Mouse (Mus musculus) liver, embryonic 16.5 days (tissue): ENCODE data around the gene Rbms2. TPM values are rescaled to one million over a fixed set of nuclear protein-coding genes. Genes with fewer than 3 reads are reported as not detected.

Source experiments
- ATAC-seq: fragments of 200-750 bp; cut with Nextera tagmentation; 2 replicates; pipeline ENCODE4 v1.8.0; 2017; ENCODE audit warnings: low read depth, mild to moderate bottlenecking, moderate number of reproducible peaks, moderate library complexity
- H3K27ac ChIP-seq: fragments of 300-500 bp; sonication (generic); 2 replicates; pipeline ENCODE4 v1.5.1; 2014; ENCODE audit warnings: mild to moderate bottlenecking, low read length
- H3K27me3 ChIP-seq: fragments of 300-500 bp; sonication (generic); 2 replicates; pipeline ENCODE4 v1.6.1; 2014; ENCODE audit warnings: low read depth, low read length, mixed read lengths; ENCODE audit not compliant: control insufficient read depth, insufficient read depth
- H3K36me3 ChIP-seq: fragments of 300-500 bp; sonication (generic); 2 replicates; pipeline ENCODE4 v1.6.1; 2014; ENCODE audit warnings: mild to moderate bottlenecking; ENCODE audit not compliant: control insufficient read depth, insufficient read depth
- H3K4me1 ChIP-seq: fragments of 300-500 bp; sonication (generic); 2 replicates; pipeline ENCODE4 v1.6.1; 2014; ENCODE audit warnings: low read depth, low read length, mixed read lengths; ENCODE audit not compliant: control insufficient read depth
- H3K4me2 ChIP-seq: fragments of 300-500 bp; sonication (generic); 2 replicates; pipeline ENCODE4 v1.6.1; 2014; ENCODE audit warnings: low read depth, low read length, mixed read lengths
- H3K4me3 ChIP-seq: fragments of 300-500 bp; sonication (generic); 2 replicates; pipeline ENCODE4 v1.5.1; 2014; ENCODE audit warnings: low read depth, mild to moderate bottlenecking, low read length
- H3K9ac ChIP-seq: fragments of 300-500 bp; sonication (generic); 2 replicates; pipeline ENCODE4 v1.6.1; 2014; ENCODE audit warnings: low read depth, low read length
- H3K9me3 ChIP-seq: fragments of 300-500 bp; sonication (generic); replicated peaks from 2 replicates; pipeline ENCODE4 v1.6.1; 2016; ENCODE audit warnings: low read length; ENCODE audit not compliant: control insufficient read depth
- WGBS: fragments of 180-500 bp; shearing (Covaris S2); extraction: QIAGEN DNeasy Blood & Tissue Kit; methylation state at CpG from one replicate; pipeline ENCODE4 v1.1.7; 2014; ENCODE audit not compliant: insufficient replicate concordance; 5-methylcytosine and 5-hydroxymethylcytosine counted together
- microRNA counts: library from miRNA; unstranded; fragments of <30 nt; microRNA quantifications from one replicate; lab custom pipeline; 2016
- microRNA-seq: library from miRNA; unstranded; fragments of <30 nt; microRNA quantifications from one replicate; pipeline ENCODE4, GENCODE M21; 2016
- polyA plus RNA-seq: library from polyadenylated mRNA; unstranded; fragments of >200 nt; fragmentation: Nextera tagmentation; extraction: Ambion mirVana; gene quantifications from 2 replicates; pipeline ENCODE4 v1.2.1, GENCODE M21; 2015

The Rbms2 gene
- polyA plus RNA-seq, 1 experiment from 2014 or later: 7.3 TPM

- Histone ChIP-seq H3K4me2 (peak within 1 kb of the TSS; percentile 94), H3K27ac (peak within 1 kb of the TSS; percentile 86), H3K36me3 (peaks cover 32% of the 10 kb centered on the region), H3K9ac (peak within 1 kb of the TSS; percentile 93), H3K27me3 (no peaks in the 10 kb centered on the region), H3K9me3 (no peaks in the 10 kb centered on the region), H3K4me1 (peaks cover 24% of the 10 kb centered on the region), H3K4me3 (peak within 1 kb of the TSS; percentile 92)
- under 1% methylated on average over 34 of the region's 34 CpGs for WGBS
- ATAC-seq: peak; percentile 96
These were observed 97.1 kb downstream of the Rbms2 start, which contains the start of gene Atp5b for GRCm38 (mm10) chr10:128082880-128083421. TSS of gene Atp5b (plus strand) at chr10:128083273.

- Histone ChIP-seq H3K4me3 (peak overlapping the region; percentile 73), H3K36me3 (peaks cover 27% of the 10 kb centered on the region), H3K27ac (peak overlapping the region; percentile 75), H3K4me1 (peaks cover 24% of the 10 kb centered on the region), H3K4me2 (peak overlapping the region; percentile 94), H3K9ac (peak overlapping the region; percentile 79), H3K9me3 (no peaks in the 10 kb centered on the region), H3K27me3 (no peaks in the 10 kb centered on the region)
- no peak for ATAC-seq
- 1% methylated on average over 9 of the region's 9 CpGs for WGBS
These were observed 97.7 kb downstream of the Rbms2 start for GRCm38 (mm10) chr10:128082477-128082808.

GRCm38 (mm10) chr10:128081807-128082476 is 98.2 kb downstream of the Rbms2 start:
- Histone ChIP-seq H3K9me3 (no peaks in the 10 kb centered on the region), H3K36me3 (peaks cover 23% of the 10 kb centered on the region), H3K27ac (peak overlapping the region; percentile 75), H3K4me3 (peak overlapping the region; percentile 73), H3K4me2 (peak overlapping the region; percentile 94), H3K27me3 (no peaks in the 10 kb centered on the region), H3K4me1 (peaks cover 24% of the 10 kb centered on the region), H3K9ac (peak overlapping the region; percentile 79)
- WGBS: 33% methylated on average over 6 of the region's 6 CpGs
- ATAC-seq: no peak

MicroRNAs within 50 kb of the gene (microRNA counts, 519-probe panel; counts per million panel counts)
- 60.7 counts per million for microRNA mmu-miR-677 (lab: Ali Mortazavi, UCI)

Small RNA genes within 50 kb of the gene (microRNA-seq; reads per million reads assigned to microRNA genes)
- 48.5 reads per million, percentile 46 among the genes with 10 or more reads in this experiment for gene Mir677

Other genes starting within 250 kb of the Rbms2 start
- 0.14 and 0.20 TPM in 2 replicates for gene Hsd17b6, start 172.7 kb downstream of the Rbms2 start, polyA plus RNA-seq
- gene Prim1, start 165.1 kb downstream of the Rbms2 start, polyA plus RNA-seq: 60.8 and 69.4 TPM in 2 replicates
- gene Naca, start 144.7 kb downstream of the Rbms2 start, polyA plus RNA-seq: 301 and 339 TPM in 2 replicates
- gene Ptges3, start 121.3 kb downstream of the Rbms2 start, polyA plus RNA-seq: 171 and 201 TPM in 2 replicates
- 1,845 and 1,875 TPM in 2 replicates for gene Atp5b, start 97.0 kb downstream of the Rbms2 start, polyA plus RNA-seq
- 5.4 and 6.0 TPM in 2 replicates for gene Baz2a, start 88.7 kb downstream of the Rbms2 start, polyA plus RNA-seq
- gene Gls2, start 14.2 kb upstream of the Rbms2 start, polyA plus RNA-seq: 14.8 and 21.4 TPM in 2 replicates
- gene Spryd4, start 31.5 kb upstream of the Rbms2 start, polyA plus RNA-seq: 28.0 and 30.8 TPM in 2 replicates
- gene Mip, start 45.5 kb upstream of the Rbms2 start, polyA plus RNA-seq: 0.05 TPM in 1 of 2 replicates, not detected in the other
- gene Timeless, start 51.8 kb upstream of the Rbms2 start, polyA plus RNA-seq: 23.5 and 23.6 TPM in 2 replicates
- 1.4 and 1.9 TPM in 2 replicates for gene Apon, start 73.8 kb upstream of the Rbms2 start, polyA plus RNA-seq
- gene Apof, start 88.4 kb upstream of the Rbms2 start, polyA plus RNA-seq: 212 and 253 TPM in 2 replicates
- 7.8 and 9.5 TPM in 2 replicates for gene Stat2, start 90.3 kb upstream of the Rbms2 start, polyA plus RNA-seq
- gene Il23a, start 118.5 kb upstream of the Rbms2 start, polyA plus RNA-seq: 0.06 and 0.12 TPM in 2 replicates
- gene Pan2, start 123.0 kb upstream of the Rbms2 start, polyA plus RNA-seq: 13.2 and 14.8 TPM in 2 replicates
- gene Cnpy2, start 142.2 kb upstream of the Rbms2 start, polyA plus RNA-seq: 86.6 and 92.8 TPM in 2 replicates
- 102 and 107 TPM in 2 replicates for gene Cs, start 157.4 kb upstream of the Rbms2 start, polyA plus RNA-seq
- 0.65 and 0.96 TPM in 2 replicates for gene Coq10a, start 188.7 kb upstream of the Rbms2 start, polyA plus RNA-seq
- gene Ankrd52, start 196.8 kb upstream of the Rbms2 start, polyA plus RNA-seq: 4.0 and 4.3 TPM in 2 replicates
- 76.8 and 88.2 TPM in 2 replicates for gene Slc39a5, start 220.9 kb upstream of the Rbms2 start, polyA plus RNA-seq
- 31.6 and 31.7 TPM in 2 replicates for gene Nabp2, start 231.2 kb upstream of the Rbms2 start, polyA plus RNA-seq
- 8.3 and 8.5 TPM in 2 replicates for gene Rnf41, start 231.4 kb upstream of the Rbms2 start, polyA plus RNA-seq